ENCODE assay signal across 11 mouse cellular contexts in genomic region chr14:11874960-11875889, GRCm38 (mm10).
DNase-seq lines count a peak whose midpoint lies in the region; ATAC-seq and TF ChIP-seq lines count a peak whose summit lies in the region.
"Had no signal": no experiment of that assay in that cellular context is flagged by ENCODE, and none has a peak within 500 bp of the region (broad histone marks: within the 10 kb centered on the region; RNA-seq: fewer than 3 reads in every experiment).

No protein-coding gene starts in this region.

- H3K4me3 ChIP-seq in midbrain, embryonic 14.5 days (replicated peaks; ENCODE audit: low read depth, low read length) = no peak overlapping the region
- no peak overlapping the region for H3K4me3 ChIP-seq in stomach, postnatal 0 days (ENCODE audit: low read depth, low read length)
- no peak overlapping the region for H3K4me3 ChIP-seq in heart, embryonic 11.5 days (ENCODE audit: low read depth, low read length)
- H3K4me3 ChIP-seq in heart, embryonic 12.5 days = no peak overlapping the region
- H3K4me3 ChIP-seq: embryonic facial prominence, embryonic 15.5 days had no signal

- no peaks in the 10 kb centered on the region for H3K27me3 ChIP-seq in midbrain, embryonic 14.5 days (ENCODE audit: control insufficient read depth, insufficient read depth, low read length)
- no peaks in the 10 kb centered on the region for H3K27me3 ChIP-seq in stomach, postnatal 0 days (ENCODE audit: control insufficient read depth, insufficient read depth, low read length)
- H3K27me3 ChIP-seq in heart, embryonic 11.5 days (ENCODE audit: control insufficient read depth, insufficient read depth, low read length) = no peaks in the 10 kb centered on the region
- H3K27me3 ChIP-seq in heart, embryonic 12.5 days (replicated peaks) = no peaks in the 10 kb centered on the region
- H3K27me3 ChIP-seq: embryonic facial prominence, embryonic 15.5 days had no signal

- H3K4me2 ChIP-seq in midbrain, embryonic 14.5 days (ENCODE audit: low read length) = no peak overlapping the region
- no peak overlapping the region for H3K4me2 ChIP-seq in stomach, postnatal 0 days (replicated peaks; ENCODE audit: low read depth)
- H3K4me2 ChIP-seq in heart, embryonic 11.5 days = no peak overlapping the region
- no peak overlapping the region for H3K4me2 ChIP-seq in heart, embryonic 12.5 days
- H3K4me2 ChIP-seq: embryonic facial prominence, embryonic 15.5 days had no signal

- intact Hi-C loops in gastrocnemius, postnatal 14 days (cut with DNase I; ENCODE audit: low total_unique reads) = no loop called here

- 72% methylated on average over 11 of the region's 11 CpGs for WGBS in midbrain, embryonic 14.5 days
- 78% methylated on average over 11 of the region's 11 CpGs for WGBS in stomach, postnatal 0 days
- WGBS in heart, embryonic 11.5 days (ENCODE audit: insufficient replicate concordance) = 82% methylated on average over 11 of the region's 11 CpGs
- WGBS in heart, embryonic 12.5 days = 81% methylated on average over 11 of the region's 11 CpGs

- no peaks in the 10 kb centered on the region for H3K36me3 ChIP-seq in midbrain, embryonic 14.5 days (ENCODE audit: control insufficient read depth, insufficient read depth, low read length)
- H3K36me3 ChIP-seq in stomach, postnatal 0 days (ENCODE audit: control insufficient read depth, insufficient read depth, low read length) = no peaks in the 10 kb centered on the region
- no peaks in the 10 kb centered on the region for H3K36me3 ChIP-seq in heart, embryonic 11.5 days (ENCODE audit: control insufficient read depth, insufficient read depth, low read length)
- H3K36me3 ChIP-seq in heart, embryonic 12.5 days = no peaks in the 10 kb centered on the region
- H3K36me3 ChIP-seq: embryonic facial prominence, embryonic 15.5 days had no signal

- no peak for TF ChIP-seq CTCF in stomach, postnatal 0 days (IDR thresholded peaks at IDR 0.05; ENCODE audit: low read depth)

- no peak overlapping the region for H3K9ac ChIP-seq in midbrain, embryonic 14.5 days (replicated peaks; ENCODE audit: low read length)
- H3K9ac ChIP-seq in stomach, postnatal 0 days (ENCODE audit: low read length) = no peak overlapping the region
- H3K9ac ChIP-seq in heart, embryonic 11.5 days (ENCODE audit: low read depth, low read length) = no peak overlapping the region
- no peak overlapping the region for H3K9ac ChIP-seq in heart, embryonic 12.5 days
- H3K9ac ChIP-seq: embryonic facial prominence, embryonic 15.5 days had no signal

- peak overlapping the region; percentile 43; the same call in 1 of the 2 replicates for H3K27ac ChIP-seq in midbrain, embryonic 14.5 days (replicated peaks; ENCODE audit: low read depth, low read length)
- no peak overlapping the region for H3K27ac ChIP-seq in stomach, postnatal 0 days (replicated peaks)
- H3K27ac ChIP-seq in heart, embryonic 11.5 days (ENCODE audit: low read depth, low read length) = no peak overlapping the region
- H3K27ac ChIP-seq in heart, embryonic 12.5 days (ENCODE audit: poor library complexity, severe bottlenecking) = no peak overlapping the region
- H3K27ac ChIP-seq: embryonic facial prominence, embryonic 15.5 days; kidney, postnatal 0 days had no signal

- H3K9me3 ChIP-seq in midbrain, embryonic 14.5 days (ENCODE audit: control insufficient read depth, low read length) = no peaks in the 10 kb centered on the region
- no peaks in the 10 kb centered on the region for H3K9me3 ChIP-seq in stomach, postnatal 0 days (ENCODE audit: control insufficient read depth, low read length)
- H3K9me3 ChIP-seq in heart, embryonic 11.5 days (replicated peaks; ENCODE audit: control insufficient read depth, low read length) = no peaks in the 10 kb centered on the region
- H3K9me3 ChIP-seq in heart, embryonic 12.5 days (replicated peaks) = no peaks in the 10 kb centered on the region
- H3K9me3 ChIP-seq: embryonic facial prominence, embryonic 15.5 days had no signal

- ATAC-seq in midbrain, embryonic 14.5 days (ENCODE audit: low FRiP score, low TSS enrichment) = no peak
- ATAC-seq in stomach, postnatal 0 days (ENCODE audit: low FRiP score, low TSS enrichment) = no peak
- no peak for ATAC-seq in heart, embryonic 11.5 days (replicated peaks; ENCODE audit: insufficient number of reproducible peaks, low FRiP score, low TSS enrichment)
- ATAC-seq in heart, embryonic 12.5 days (ENCODE audit: insufficient number of reproducible peaks, low FRiP score) = no peak

- 0 out of 2 replicates have a peak, but pooled peaks cover 3% of the 10 kb centered on the region for H3K4me1 ChIP-seq in midbrain, embryonic 14.5 days (ENCODE audit: control insufficient read depth, insufficient read depth, low read length)
- no peaks in the 10 kb centered on the region for H3K4me1 ChIP-seq in stomach, postnatal 0 days (replicated peaks; ENCODE audit: control insufficient read depth, insufficient read depth)
- H3K4me1 ChIP-seq in heart, embryonic 11.5 days (ENCODE audit: control insufficient read depth, insufficient read depth, low read length) = 0 out of 2 replicates have a peak, but pooled peaks cover 2% of the 10 kb centered on the region
- H3K4me1 ChIP-seq in heart, embryonic 12.5 days (replicated peaks) = peaks cover 40% of the 10 kb centered on the region

- peak; percentile 24 for DNase-seq in gastrocnemius, postnatal 14 days
- no peak for DNase-seq in gastrocnemius, adult 18-20 months (ENCODE audit: low spot score)
- DNase-seq in MN1 (ENCODE audit: low spot score) = peak; percentile 18
- DNase-seq in gastrocnemius, postnatal 25 days = peak; percentile 31
- DNase-seq in midbrain, embryonic 14.5 days = peak; percentile 58
- DNase-seq in stomach, postnatal 0 days (ENCODE audit: low spot score) = no peak
- DNase-seq: adrenal gland, postnatal 25 days had no signal

- no peak for TF ChIP-seq EP300 in stomach, postnatal 0 days (optimal IDR thresholded peaks at IDR 0.05)

Comparison
In these comparisons a context has a peak if more than half of its experiments do, and no peak if none do; other contexts are left out.
1. DNase-seq: peak in gastrocnemius, postnatal 14 days (single experiment), MN1 (single experiment), gastrocnemius, postnatal 25 days (single experiment) and midbrain, embryonic 14.5 days (single experiment); none in gastrocnemius, adult 18-20 months (single experiment) and stomach, postnatal 0 days (single experiment).